Mouse (Mus musculus): Measurements from ENCODE around the gene Tmem176a. TPM values are rescaled to one million over a fixed set of nuclear protein-coding genes. Genes with fewer than 3 reads are reported as not detected.
"Not testable (repeated sequence)": the region's sequence is repeated elsewhere in the genome, so short reads cannot be mapped to it uniquely, and the experiment has no call there.

The Tmem176a gene
- polyA plus RNA-seq, 1 experiment from 2014 or later: 19.0 TPM

DNA sequence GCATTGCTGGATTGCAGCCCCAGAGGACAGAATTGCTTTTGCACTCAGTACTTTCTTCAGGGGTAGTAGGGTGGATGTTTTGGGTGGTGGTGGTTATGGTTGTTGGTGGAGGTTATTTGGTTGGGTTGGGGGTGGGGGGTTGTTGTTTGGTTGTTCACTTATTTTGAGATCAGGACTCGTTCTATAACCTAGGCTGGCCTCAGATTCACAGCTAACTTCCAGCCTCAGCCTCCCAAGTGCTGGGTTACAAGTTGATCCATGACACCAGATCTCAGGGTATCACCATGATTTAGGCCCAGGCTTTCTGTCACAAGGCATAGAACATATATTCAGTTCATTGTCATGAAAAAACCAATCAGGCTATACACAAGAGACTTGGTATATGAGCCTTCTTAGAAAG is 20.1 kb downstream of the Tmem176a start:
- Histone ChIP-seq H3K4me3 (ENCODE audit: inconsistent target) (no peak overlapping the region), H3K36me3 (ENCODE audit: inconsistent target) (no peaks in the 10 kb centered on the region), H3K27ac (no peak overlapping the region), H3K79me2 (ENCODE audit: inconsistent target) (no peaks in the 10 kb centered on the region)
- 73% methylated on average over 1 of the region's 1 CpGs for WGBS (ENCODE audit: missing documents)

- no peaks in the 10 kb centered on the region for H3K36me3 ChIP-seq (ENCODE audit: inconsistent target)
- 93% methylated on average over 12 of the region's 12 CpGs for WGBS (ENCODE audit: missing documents)
- no peak overlapping the region for H3K27ac ChIP-seq
- H3K79me2 ChIP-seq (ENCODE audit: inconsistent target): no peaks in the 10 kb centered on the region
- H3K4me3 ChIP-seq (ENCODE audit: inconsistent target): no peak overlapping the region
Observed at GRCm38 (mm10) chr6:48861616-48862280, 21.0 kb downstream of the Tmem176a start.

DNA sequence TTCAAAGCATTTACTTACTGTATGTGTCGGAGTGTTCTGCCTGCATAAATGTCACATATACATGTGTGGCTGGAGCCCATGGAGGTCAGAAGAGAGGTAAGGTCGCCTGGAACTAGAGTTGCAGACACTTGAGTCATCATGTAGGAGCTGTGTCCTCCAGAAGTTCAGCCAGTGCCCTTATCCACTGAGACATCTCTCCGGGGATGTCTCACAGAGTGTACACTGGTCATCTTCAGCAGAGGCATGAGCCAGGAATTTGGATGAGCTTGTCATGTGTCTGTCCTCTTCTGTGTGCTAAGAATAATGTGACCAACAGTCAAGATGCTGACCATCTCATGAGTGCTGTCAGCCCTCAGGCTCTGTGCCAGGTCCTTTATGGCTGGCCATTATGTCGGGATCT is 22.1 kb downstream of the Tmem176a start:
- Histone ChIP-seq H3K36me3 (ENCODE audit: inconsistent target) (no peaks in the 10 kb centered on the region), H3K27ac (no peak overlapping the region), H3K79me2 (ENCODE audit: inconsistent target) (no peaks in the 10 kb centered on the region), H3K4me3 (ENCODE audit: inconsistent target) (no peak overlapping the region)
- 87% methylated on average over 4 of the region's 4 CpGs for WGBS (ENCODE audit: missing documents)

- Histone ChIP-seq H3K36me3 (ENCODE audit: inconsistent target) (no peaks in the 10 kb centered on the region), H3K27ac (no peak overlapping the region), H3K4me3 (ENCODE audit: inconsistent target) (no peak overlapping the region), H3K79me2 (ENCODE audit: inconsistent target) (no peaks in the 10 kb centered on the region)
- WGBS (ENCODE audit: missing documents): 96% methylated on average over 3 of the region's 7 CpGs
Observed at GRCm38 (mm10) chr6:48863488-48863887, 22.8 kb downstream of the Tmem176a start.

DNA sequence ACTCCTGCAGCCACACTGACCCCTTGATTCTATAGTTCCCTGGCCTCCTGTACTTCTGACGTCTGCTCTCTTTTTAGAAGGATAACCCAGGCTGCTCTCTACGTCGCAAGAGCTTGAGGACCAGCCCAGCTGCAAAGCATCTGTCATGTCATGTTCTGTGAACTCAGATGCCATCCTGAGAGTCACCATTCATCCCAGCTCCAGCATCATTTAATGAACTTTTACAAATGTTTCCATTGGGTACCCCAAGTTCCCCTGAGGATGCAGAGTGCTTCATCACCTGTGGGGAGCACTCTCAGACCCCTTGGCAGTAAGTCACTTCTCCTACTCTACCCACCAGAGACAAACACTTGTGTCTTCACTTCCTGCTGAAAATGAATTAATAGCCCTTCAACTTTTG is 23.5 kb downstream of the Tmem176a start:
- Histone ChIP-seq H3K36me3 (ENCODE audit: inconsistent target) (no peaks in the 10 kb centered on the region), H3K27ac (no peak overlapping the region), H3K79me2 (ENCODE audit: inconsistent target) (no peaks in the 10 kb centered on the region), H3K4me3 (ENCODE audit: inconsistent target) (no peak overlapping the region)
- WGBS (ENCODE audit: missing documents): 90% methylated on average over 3 of the region's 3 CpGs

GRCm38 (mm10) chr6:48864723-48865122 is 24.0 kb downstream of the Tmem176a start:
- Histone ChIP-seq H3K4me3 (ENCODE audit: inconsistent target) (no peak overlapping the region), H3K36me3 (ENCODE audit: inconsistent target) (no peaks in the 10 kb centered on the region), H3K27ac (no peak overlapping the region), H3K79me2 (ENCODE audit: inconsistent target) (no peaks in the 10 kb centered on the region)
- 90% methylated on average over 3 of the region's 3 CpGs for WGBS (ENCODE audit: missing documents)

DNA sequence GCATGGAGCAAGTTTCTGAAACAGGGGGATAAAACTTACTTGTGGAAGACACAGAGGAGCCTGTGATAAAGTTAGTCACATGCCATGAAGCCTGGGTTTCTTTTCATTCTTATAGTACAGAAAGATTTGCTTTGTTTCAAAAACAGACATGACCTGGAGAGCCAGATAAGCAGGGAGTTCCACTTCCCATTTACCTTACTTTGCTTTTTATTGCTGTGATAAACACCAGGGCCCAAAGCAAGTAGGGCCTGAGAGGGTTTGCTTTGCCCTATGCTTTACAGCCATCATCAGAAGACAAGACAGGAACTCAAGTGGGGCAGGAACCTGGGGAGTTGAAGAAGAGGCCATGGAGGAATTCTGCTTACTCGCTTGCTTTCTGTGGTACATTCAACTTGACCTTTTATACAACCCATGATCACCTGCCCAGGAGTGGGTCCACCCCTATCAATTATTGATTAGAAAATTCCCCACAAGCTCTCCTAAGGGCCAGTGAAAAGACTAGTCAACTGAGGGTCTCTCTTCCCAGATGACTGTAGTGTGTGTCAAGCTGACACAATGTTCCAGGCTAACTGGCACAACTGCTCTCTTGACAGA is 24.5 kb downstream of the Tmem176a start:
- 93% methylated on average over 1 of the region's 1 CpGs for WGBS (ENCODE audit: missing documents)
- Histone ChIP-seq H3K79me2 (ENCODE audit: inconsistent target) (no peaks in the 10 kb centered on the region), H3K4me3 (ENCODE audit: inconsistent target) (no peak overlapping the region), H3K36me3 (ENCODE audit: inconsistent target) (no peaks in the 10 kb centered on the region), H3K27ac (no peak overlapping the region)

DNA sequence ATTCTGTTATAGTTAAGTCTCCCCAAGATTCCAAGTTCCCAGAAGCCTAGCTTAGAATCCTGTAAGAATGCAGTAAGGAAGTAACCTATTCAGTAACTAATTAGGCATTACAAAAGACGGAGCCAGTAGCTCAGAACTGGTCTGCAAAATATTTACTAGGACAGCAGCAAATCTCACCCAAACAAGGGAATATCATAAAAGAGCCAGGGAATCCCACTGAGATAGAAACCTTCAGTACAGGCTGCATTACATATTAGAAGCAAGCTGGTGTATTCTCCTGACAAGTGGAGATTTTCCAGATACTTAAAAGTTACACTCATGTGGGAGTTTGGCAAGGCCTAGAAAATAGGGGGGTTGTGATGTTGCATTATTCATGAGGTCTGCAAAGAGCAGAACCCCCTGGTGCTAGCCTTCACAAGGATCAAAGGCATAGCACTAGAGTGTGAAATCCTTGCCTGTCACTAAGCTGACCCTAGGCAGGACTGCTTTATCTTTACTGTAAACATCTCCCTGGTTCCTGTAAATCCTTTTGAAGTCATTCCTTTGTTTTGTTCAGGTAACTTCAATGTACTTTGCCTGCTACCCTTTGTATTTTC is 25.7 kb downstream of the Tmem176a start:
- H3K27ac ChIP-seq; H3K4me3 ChIP-seq (ENCODE audit: inconsistent target); H3K79me2 ChIP-seq (ENCODE audit: inconsistent target); H3K36me3 ChIP-seq (ENCODE audit: inconsistent target): not testable (repeated sequence)
- WGBS (ENCODE audit: missing documents): 100% methylated on average over 1 of the region's 1 CpGs

DNA sequence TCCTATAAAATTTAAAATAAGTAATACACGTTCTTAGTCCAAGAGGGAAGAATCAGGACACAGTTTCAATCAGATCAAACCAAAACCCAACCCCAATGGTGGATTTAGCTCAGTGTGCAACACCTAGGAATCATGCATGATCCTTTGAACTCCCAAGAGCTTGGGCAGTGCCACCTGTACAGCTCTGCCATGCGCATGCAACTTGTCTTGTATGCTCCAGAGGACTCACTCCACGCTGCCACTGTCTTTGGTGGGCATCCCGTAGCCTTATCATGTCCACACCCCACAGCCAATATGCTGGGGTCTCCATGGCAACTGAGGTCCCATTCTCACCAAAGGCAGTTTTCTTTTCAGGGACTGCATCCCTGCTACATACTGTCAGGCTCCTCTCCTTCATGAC is 26.4 kb downstream of the Tmem176a start:
- WGBS (ENCODE audit: missing documents): 97% methylated on average over 4 of the region's 4 CpGs
- Histone ChIP-seq H3K27ac (no peak overlapping the region), H3K79me2 (ENCODE audit: inconsistent target) (no peaks in the 10 kb centered on the region), H3K4me3 (ENCODE audit: inconsistent target) (no peak overlapping the region), H3K36me3 (ENCODE audit: inconsistent target) (no peaks in the 10 kb centered on the region)

DNA sequence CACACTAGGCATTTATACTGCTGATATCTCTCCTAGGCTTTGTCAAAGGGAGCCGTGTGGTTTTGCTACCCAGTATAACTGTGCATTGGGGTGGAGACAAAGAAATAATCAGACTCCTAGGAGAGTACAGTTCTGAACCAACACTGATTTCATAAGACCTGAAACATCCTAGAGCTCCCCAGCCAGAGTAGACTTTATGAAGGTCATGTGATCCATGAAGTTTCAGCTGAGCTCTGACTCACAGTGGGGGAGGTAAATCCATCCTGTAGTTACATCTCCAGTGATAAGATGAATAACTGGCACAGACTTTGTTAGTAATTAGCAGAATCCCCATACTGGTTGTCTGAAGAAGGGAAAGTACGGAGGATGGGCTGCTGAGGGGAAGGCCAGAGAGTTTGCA is 29.1 kb downstream of the Tmem176a start:
- Histone ChIP-seq H3K27ac (no peak overlapping the region), H3K79me2 (ENCODE audit: inconsistent target) (no peaks in the 10 kb centered on the region), H3K4me3 (ENCODE audit: inconsistent target) (no peak overlapping the region), H3K36me3 (ENCODE audit: inconsistent target) (no peaks in the 10 kb centered on the region)
- WGBS (ENCODE audit: missing documents): 79% methylated on average over 2 of the region's 2 CpGs

DNA sequence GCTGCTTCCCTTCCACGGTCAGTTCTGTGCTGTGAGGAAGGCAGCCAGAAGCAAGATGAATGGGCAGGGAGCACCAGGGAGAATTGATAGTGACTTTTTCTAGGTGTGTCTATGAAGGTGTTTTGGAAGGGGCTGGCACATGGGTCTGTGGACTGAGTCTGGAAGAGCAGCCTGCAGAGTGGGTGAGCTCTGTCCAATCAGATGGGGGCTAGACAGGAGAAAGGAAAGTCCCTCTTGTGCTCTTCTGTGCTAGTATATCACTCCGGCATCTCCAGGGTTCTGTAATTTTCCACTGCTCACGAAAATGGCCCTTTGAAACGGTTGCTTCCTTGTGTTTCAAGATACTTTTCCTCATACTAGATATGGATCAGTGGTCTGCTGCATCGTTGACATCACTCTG is 31.9 kb downstream of the Tmem176a start, which contains the start of gene Aoc1:
Gene Aoc1 (plus strand): TSS at position 301 of the 400 bp plus-strand sequence.
- WGBS (ENCODE audit: missing documents): 76% methylated on average over 5 of the region's 5 CpGs

DNA sequence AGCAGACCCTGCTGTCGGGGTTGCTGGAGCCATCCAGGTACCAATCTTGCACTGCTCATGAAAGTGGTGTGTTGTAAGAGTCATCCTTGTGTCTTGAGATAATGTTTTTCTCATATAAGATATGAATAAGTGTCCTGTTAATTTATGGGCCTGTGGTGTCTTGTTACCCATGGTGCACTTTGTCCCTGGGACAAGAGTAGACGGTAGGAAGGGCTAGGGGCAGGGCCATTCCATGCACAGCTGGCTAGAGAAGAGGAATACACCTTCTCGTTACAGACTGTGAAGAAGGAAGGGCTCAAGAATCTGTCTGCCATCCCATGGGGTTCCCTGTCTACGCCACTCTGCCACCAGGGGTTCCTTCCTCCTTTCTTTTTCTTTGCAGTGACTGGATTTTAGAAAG is 33.9 kb downstream of the Tmem176a start:
- Histone ChIP-seq H3K27ac (no peak overlapping the region), H3K79me2 (ENCODE audit: inconsistent target) (no peaks in the 10 kb centered on the region), H3K4me3 (ENCODE audit: inconsistent target) (no peak overlapping the region), H3K36me3 (ENCODE audit: inconsistent target) (no peaks in the 10 kb centered on the region)
- WGBS (ENCODE audit: missing documents): 78% methylated on average over 3 of the region's 4 CpGs

More for the DNA sequence above, 31.9 kb downstream of the Tmem176a start, which contains the start of gene Aoc1:
- H3K4me3 ChIP-seq (ENCODE audit: inconsistent target): no peak within 1 kb of the TSS
- H3K36me3 ChIP-seq (ENCODE audit: inconsistent target): no peaks in the 10 kb centered on the region
- H3K79me2 ChIP-seq (ENCODE audit: inconsistent target): no peaks in the 10 kb centered on the region
- no peak within 1 kb of the TSS for H3K27ac ChIP-seq

DNA sequence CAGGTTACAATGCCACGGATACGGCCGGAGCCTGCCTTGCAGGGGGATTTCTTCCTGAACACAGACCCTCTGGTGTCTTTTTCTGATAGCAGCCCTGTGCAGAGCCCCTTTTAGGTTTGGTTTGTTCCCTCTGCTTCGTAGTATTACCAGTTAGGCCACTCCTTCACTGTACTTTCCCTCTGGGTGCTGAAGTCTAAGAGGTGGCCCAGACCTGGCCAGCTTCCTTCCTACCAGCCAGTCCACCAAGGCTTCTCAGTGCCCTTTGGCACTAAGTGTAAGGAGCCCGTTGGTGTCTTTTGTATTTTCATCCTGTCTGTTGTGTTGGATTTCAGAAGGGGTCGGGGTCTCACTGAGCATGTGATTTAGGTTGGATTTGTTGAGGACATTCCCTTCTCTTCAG is 34.8 kb downstream of the Tmem176a start:
- H3K79me2 ChIP-seq (ENCODE audit: inconsistent target): no peaks in the 10 kb centered on the region
- H3K27ac ChIP-seq: no peak overlapping the region
- H3K4me3 ChIP-seq (ENCODE audit: inconsistent target): no peak overlapping the region
- WGBS (ENCODE audit: missing documents): 82% methylated on average over 6 of the region's 6 CpGs
- no peaks in the 10 kb centered on the region for H3K36me3 ChIP-seq (ENCODE audit: inconsistent target)

GRCm38 (mm10) chr6:48876510-48877135 is 35.9 kb downstream of the Tmem176a start:
- no peaks in the 10 kb centered on the region for H3K79me2 ChIP-seq (ENCODE audit: inconsistent target)
- 94% methylated on average over 5 of the region's 5 CpGs for WGBS (ENCODE audit: missing documents)
- H3K27ac ChIP-seq: no peak overlapping the region
- no peak overlapping the region for H3K4me3 ChIP-seq (ENCODE audit: inconsistent target)
- no peaks in the 10 kb centered on the region for H3K36me3 ChIP-seq (ENCODE audit: inconsistent target)

DNA sequence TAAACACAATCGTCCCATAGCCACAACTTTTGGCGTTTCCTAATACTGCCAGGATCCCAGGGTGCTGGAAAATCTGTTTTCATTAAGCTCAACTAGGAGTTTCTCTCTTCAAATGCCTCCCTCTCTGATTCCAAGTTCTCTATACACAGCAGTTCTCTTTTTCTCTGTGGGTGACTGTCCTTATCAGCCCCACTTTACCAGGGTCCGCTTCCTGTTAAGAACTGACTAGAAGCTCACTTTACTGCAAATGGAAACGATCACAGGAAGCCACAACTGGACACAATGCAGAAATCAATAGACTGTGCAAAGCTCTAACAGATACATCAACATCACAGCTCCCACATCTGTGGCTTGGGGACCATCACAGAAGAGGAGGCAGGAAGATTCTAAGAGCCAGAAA is 53.5 kb downstream of the Tmem176a start:
- WGBS (ENCODE audit: missing documents): 5% methylated on average over 4 of the region's 4 CpGs
- H3K4me3 ChIP-seq (ENCODE audit: inconsistent target): no peak overlapping the region
- H3K27ac ChIP-seq: no peak overlapping the region
- no peaks in the 10 kb centered on the region for H3K79me2 ChIP-seq (ENCODE audit: inconsistent target)
- H3K36me3 ChIP-seq (ENCODE audit: inconsistent target): no peaks in the 10 kb centered on the region
